Mouse (Mus musculus): Measurements from ENCODE around the gene Wasf3. TPM values are rescaled to one million over a fixed set of nuclear protein-coding genes. Genes with fewer than 3 reads are reported as not detected.

Wasf3 gene
- polyA plus RNA-seq, 1 experiment from 2014 or later = 2.7 TPM

DNA sequence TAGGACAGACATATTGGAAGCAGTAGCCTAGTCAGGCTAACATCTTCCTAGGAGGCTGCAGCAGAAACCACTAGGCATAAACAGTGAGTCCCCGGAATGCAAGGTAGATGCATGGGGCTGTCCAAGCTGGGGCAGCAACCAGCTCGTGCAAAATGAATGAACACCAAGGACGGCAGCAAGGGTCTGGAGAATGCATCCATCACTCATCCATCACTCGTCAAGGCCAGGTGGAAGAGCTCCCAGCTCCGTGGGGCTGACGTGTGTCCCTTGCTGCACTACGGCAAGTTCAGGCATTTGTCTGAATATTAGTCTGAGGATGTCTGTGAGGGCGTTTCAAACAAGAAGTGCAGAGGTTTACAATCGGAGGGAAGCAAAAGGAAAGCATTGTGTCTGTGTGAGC, 22.1 kb upstream of the Wasf3 start:
- H3K27me3 ChIP-seq (ENCODE audit: control insufficient read depth, insufficient read depth, low read length) = no peaks in the 10 kb centered on the region
- no peak overlapping the region for H3K9ac ChIP-seq (ENCODE audit: low read depth, low read length)
- H3K27ac ChIP-seq (ENCODE audit: low read depth, low read length) = no peak overlapping the region
- H3K36me3 ChIP-seq (ENCODE audit: control insufficient read depth, insufficient read depth, low read length) = no peaks in the 10 kb centered on the region
- H3K4me2 ChIP-seq (replicated peaks; ENCODE audit: low read depth, low read length) = no peak overlapping the region
- H3K9me3 ChIP-seq (ENCODE audit: control insufficient read depth, low read length) = no peaks in the 10 kb centered on the region
- no peak overlapping the region for H3K4me3 ChIP-seq (ENCODE audit: low read length)
- H3K4me1 ChIP-seq (ENCODE audit: control insufficient read depth, insufficient read depth, low read length) = no peaks in the 10 kb centered on the region
- ATAC-seq (ENCODE audit: low FRiP score, low TSS enrichment) = no peak
- WGBS = 83% methylated on average over 9 of the region's 9 CpGs

DNA sequence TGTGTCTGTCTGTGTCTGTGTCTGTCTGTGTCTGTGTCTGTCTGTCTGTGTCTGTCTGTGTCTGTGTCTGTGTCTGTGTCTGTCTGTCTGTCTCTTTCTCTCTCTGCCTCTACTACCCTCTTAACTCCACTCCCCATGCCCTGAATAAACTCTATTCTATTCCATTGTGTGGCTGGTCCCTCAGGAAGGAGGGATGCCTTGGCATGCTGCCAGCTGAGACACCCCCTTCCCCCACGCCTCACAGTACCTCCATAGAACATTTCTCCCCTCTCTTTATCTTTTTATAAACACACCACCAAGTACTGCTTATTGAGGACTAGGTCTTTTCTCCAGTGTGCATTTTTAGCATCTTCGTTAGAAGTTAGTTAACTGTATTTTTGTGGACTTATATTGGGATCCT, 16.4 kb upstream of the Wasf3 start:
- H3K27me3 ChIP-seq (ENCODE audit: control insufficient read depth, insufficient read depth, low read length) = no peaks in the 10 kb centered on the region
- H3K4me2 ChIP-seq (replicated peaks; ENCODE audit: low read depth, low read length) = no peak overlapping the region
- H3K9me3 ChIP-seq (ENCODE audit: control insufficient read depth, low read length) = no peaks in the 10 kb centered on the region
- no peaks in the 10 kb centered on the region for H3K4me1 ChIP-seq (ENCODE audit: control insufficient read depth, insufficient read depth, low read length)
- no peak overlapping the region for H3K27ac ChIP-seq (ENCODE audit: low read depth, low read length)
- ATAC-seq (ENCODE audit: low FRiP score, low TSS enrichment) = no peak
- no peak overlapping the region for H3K4me3 ChIP-seq (ENCODE audit: low read length)
- 79% methylated on average over 2 of the region's 2 CpGs for WGBS
- no peaks in the 10 kb centered on the region for H3K36me3 ChIP-seq (ENCODE audit: control insufficient read depth, insufficient read depth, low read length)
- no peak overlapping the region for H3K9ac ChIP-seq (ENCODE audit: low read depth, low read length)

- Histone ChIP-seq H3K4me3 (ENCODE audit: low read length) (no peak overlapping the region), H3K9ac (ENCODE audit: low read depth, low read length) (no peak overlapping the region), H3K4me1 (ENCODE audit: control insufficient read depth, insufficient read depth, low read length) (no peaks in the 10 kb centered on the region), H3K9me3 (ENCODE audit: control insufficient read depth, low read length) (no peaks in the 10 kb centered on the region), H3K36me3 (ENCODE audit: control insufficient read depth, insufficient read depth, low read length) (no peaks in the 10 kb centered on the region), H3K27me3 (ENCODE audit: control insufficient read depth, insufficient read depth, low read length) (no peaks in the 10 kb centered on the region), H3K4me2 (replicated peaks; ENCODE audit: low read depth, low read length) (no peak overlapping the region), H3K27ac (ENCODE audit: low read depth, low read length) (no peak overlapping the region)
- ATAC-seq (ENCODE audit: low FRiP score, low TSS enrichment) = no peak
- WGBS = 95% methylated on average over 13 of the region's 13 CpGs
These were observed 15.8 kb upstream of the Wasf3 start for GRCm38 (mm10) chr5:146368971-146369370.

DNA sequence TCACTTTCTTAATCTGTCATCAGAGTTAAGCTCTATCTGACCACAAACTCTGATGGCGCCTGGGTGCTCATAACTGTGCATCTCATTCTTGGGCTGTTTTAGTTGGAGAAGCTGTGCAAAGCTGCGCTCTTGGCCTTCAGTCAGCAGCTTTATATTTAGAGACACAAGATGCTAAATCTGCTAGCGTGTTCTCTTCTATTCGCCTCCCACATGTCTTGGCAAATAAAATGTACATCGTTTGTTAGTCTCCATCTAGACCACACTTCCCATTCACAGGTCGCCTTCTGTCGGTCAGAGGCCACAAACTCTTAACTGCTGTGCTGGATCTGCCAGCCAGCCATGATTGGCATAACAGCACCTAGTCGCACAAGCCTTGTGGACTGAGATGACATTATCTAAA, 14.0 kb upstream of the Wasf3 start:
- 82% methylated on average over 8 of the region's 8 CpGs for WGBS
- no peaks in the 10 kb centered on the region for H3K9me3 ChIP-seq (ENCODE audit: control insufficient read depth, low read length)
- H3K4me1 ChIP-seq (ENCODE audit: control insufficient read depth, insufficient read depth, low read length) = no peaks in the 10 kb centered on the region
- H3K9ac ChIP-seq (ENCODE audit: low read depth, low read length) = no peak overlapping the region
- no peak overlapping the region for H3K4me2 ChIP-seq (replicated peaks; ENCODE audit: low read depth, low read length)
- ATAC-seq (ENCODE audit: low FRiP score, low TSS enrichment) = no peak
- H3K27ac ChIP-seq (ENCODE audit: low read depth, low read length) = no peak overlapping the region
- H3K27me3 ChIP-seq (ENCODE audit: control insufficient read depth, insufficient read depth, low read length) = no peaks in the 10 kb centered on the region
- no peak overlapping the region for H3K4me3 ChIP-seq (ENCODE audit: low read length)
- no peaks in the 10 kb centered on the region for H3K36me3 ChIP-seq (ENCODE audit: control insufficient read depth, insufficient read depth, low read length)

GRCm38 (mm10) chr5:146373238-146373637, 11.5 kb upstream of the Wasf3 start:
- no peaks in the 10 kb centered on the region for H3K4me1 ChIP-seq (ENCODE audit: control insufficient read depth, insufficient read depth, low read length)
- no peaks in the 10 kb centered on the region for H3K9me3 ChIP-seq (ENCODE audit: control insufficient read depth, low read length)
- ATAC-seq (ENCODE audit: low FRiP score, low TSS enrichment) = no peak
- no peak overlapping the region for H3K4me2 ChIP-seq (replicated peaks; ENCODE audit: low read depth, low read length)
- H3K4me3 ChIP-seq (ENCODE audit: low read length) = no peak overlapping the region
- whole genome bisulfite sequencing = 85% methylated on average over 11 of the region's 11 CpGs
- no peaks in the 10 kb centered on the region for H3K36me3 ChIP-seq (ENCODE audit: control insufficient read depth, insufficient read depth, low read length)
- H3K27me3 ChIP-seq (ENCODE audit: control insufficient read depth, insufficient read depth, low read length) = no peaks in the 10 kb centered on the region
- H3K27ac ChIP-seq (ENCODE audit: low read depth, low read length) = no peak overlapping the region
- no peak overlapping the region for H3K9ac ChIP-seq (ENCODE audit: low read depth, low read length)

DNA sequence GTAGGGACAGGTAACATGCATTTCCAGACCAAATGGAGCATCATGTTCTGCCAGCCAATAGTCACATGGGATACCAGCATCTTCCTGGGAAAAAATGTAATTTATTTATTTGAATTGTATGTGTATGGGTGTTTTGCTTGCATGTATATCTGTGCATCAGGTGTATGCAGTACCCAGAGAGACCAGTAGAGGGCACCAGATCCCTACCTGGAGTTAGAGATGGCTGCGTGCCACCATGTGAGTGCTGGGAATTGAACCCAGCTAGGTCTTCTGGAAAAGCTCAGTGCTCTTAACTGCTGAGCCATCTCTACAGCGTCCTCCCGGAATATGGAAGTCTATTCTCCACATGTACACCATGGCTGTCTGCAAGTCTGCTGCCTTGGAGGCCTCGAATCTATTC, 8.2 kb upstream of the Wasf3 start:
- 85% methylated on average over 4 of the region's 4 CpGs for WGBS
- Histone ChIP-seq H3K4me3 (ENCODE audit: low read length) (no peak overlapping the region), H3K27ac (ENCODE audit: low read depth, low read length) (no peak overlapping the region), H3K4me1 (ENCODE audit: control insufficient read depth, insufficient read depth, low read length) (no peaks in the 10 kb centered on the region), H3K9ac (ENCODE audit: low read depth, low read length) (no peak overlapping the region), H3K4me2 (replicated peaks; ENCODE audit: low read depth, low read length) (no peak overlapping the region), H3K27me3 (ENCODE audit: control insufficient read depth, insufficient read depth, low read length) (no peaks in the 10 kb centered on the region), H3K9me3 (ENCODE audit: control insufficient read depth, low read length) (no peaks in the 10 kb centered on the region), H3K36me3 (ENCODE audit: control insufficient read depth, insufficient read depth, low read length) (no peaks in the 10 kb centered on the region)
- ATAC-seq (ENCODE audit: low FRiP score, low TSS enrichment) = no peak

DNA sequence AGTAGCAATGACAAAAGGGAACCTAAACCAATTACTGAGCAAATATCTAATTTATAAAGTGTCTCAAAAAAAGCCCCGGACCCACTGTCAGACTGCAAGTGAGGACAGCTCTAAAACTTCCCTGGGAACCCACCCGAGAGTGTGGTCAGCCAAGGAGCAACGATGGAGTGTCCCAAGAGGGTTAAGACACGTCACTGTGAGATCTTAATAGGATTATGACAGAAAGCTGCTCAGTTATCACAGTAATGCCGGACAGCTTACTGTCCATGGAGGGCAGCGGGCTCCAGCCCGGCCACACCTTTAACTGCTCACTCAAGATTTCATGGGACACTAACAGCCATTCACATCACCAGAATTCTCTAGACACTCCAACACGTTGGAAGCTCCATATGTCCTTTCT, 4.7 kb upstream of the Wasf3 start:
- no peak overlapping the region for H3K4me2 ChIP-seq (replicated peaks; ENCODE audit: low read depth, low read length)
- H3K9ac ChIP-seq (ENCODE audit: low read depth, low read length) = no peak overlapping the region
- H3K4me3 ChIP-seq (ENCODE audit: low read length) = no peak overlapping the region
- H3K36me3 ChIP-seq (ENCODE audit: control insufficient read depth, insufficient read depth, low read length) = no peaks in the 10 kb centered on the region
- no peaks in the 10 kb centered on the region for H3K9me3 ChIP-seq (ENCODE audit: control insufficient read depth, low read length)
- H3K27ac ChIP-seq (ENCODE audit: low read depth, low read length) = no peak overlapping the region
- no peaks in the 10 kb centered on the region for H3K4me1 ChIP-seq (ENCODE audit: control insufficient read depth, insufficient read depth, low read length)
- no peak for ATAC-seq (ENCODE audit: low FRiP score, low TSS enrichment)
- no peaks in the 10 kb centered on the region for H3K27me3 ChIP-seq (ENCODE audit: control insufficient read depth, insufficient read depth, low read length)
- WGBS = 83% methylated on average over 8 of the region's 8 CpGs

DNA sequence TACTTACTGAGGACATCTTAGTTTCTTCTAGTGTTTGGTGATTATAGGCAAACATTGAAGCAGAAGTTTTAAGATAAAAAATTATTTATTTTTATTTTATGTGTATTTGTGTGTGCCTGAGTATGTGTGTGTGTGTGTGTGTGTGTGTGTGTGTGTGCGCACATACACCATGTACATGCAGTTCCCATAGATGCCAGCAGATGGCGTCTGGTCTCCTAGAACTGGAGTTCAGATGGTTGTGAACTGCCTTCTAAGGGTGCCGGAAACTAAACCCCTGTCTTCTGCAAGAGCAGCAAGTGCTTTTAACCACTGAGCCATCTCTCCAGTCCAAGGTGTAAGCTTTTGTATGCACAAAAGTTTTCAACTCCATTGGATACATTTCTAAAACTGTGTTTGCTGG, 2.5 kb upstream of the Wasf3 start:
- Histone ChIP-seq H3K9ac (ENCODE audit: low read depth, low read length) (no peak overlapping the region), H3K27me3 (ENCODE audit: control insufficient read depth, insufficient read depth, low read length) (no peaks in the 10 kb centered on the region), H3K27ac (ENCODE audit: low read depth, low read length) (no peak overlapping the region), H3K4me3 (ENCODE audit: low read length) (no peak overlapping the region), H3K4me2 (replicated peaks; ENCODE audit: low read depth, low read length) (no peak overlapping the region), H3K4me1 (ENCODE audit: control insufficient read depth, insufficient read depth, low read length) (peaks cover 5% of the 10 kb centered on the region; the same call in 1 of the 2 replicates), H3K9me3 (ENCODE audit: control insufficient read depth, low read length) (no peaks in the 10 kb centered on the region), H3K36me3 (ENCODE audit: control insufficient read depth, insufficient read depth, low read length) (no peaks in the 10 kb centered on the region)
- ATAC-seq (ENCODE audit: low FRiP score, low TSS enrichment) = no peak
- 76% methylated on average over 3 of the region's 3 CpGs for whole genome bisulfite sequencing

- no peak overlapping the region for H3K27ac ChIP-seq (ENCODE audit: low read depth, low read length)
- H3K4me2 ChIP-seq (replicated peaks; ENCODE audit: low read depth, low read length) = no peak overlapping the region
- H3K9me3 ChIP-seq (ENCODE audit: control insufficient read depth, low read length) = no peaks in the 10 kb centered on the region
- peaks cover 5% of the 10 kb centered on the region; the same call in 1 of the 2 replicates for H3K4me1 ChIP-seq (ENCODE audit: control insufficient read depth, insufficient read depth, low read length)
- no peak overlapping the region for H3K4me3 ChIP-seq (ENCODE audit: low read length)
- H3K9ac ChIP-seq (ENCODE audit: low read depth, low read length) = no peak overlapping the region
- ATAC-seq (ENCODE audit: low FRiP score, low TSS enrichment) = no peak
- H3K27me3 ChIP-seq (ENCODE audit: control insufficient read depth, insufficient read depth, low read length) = no peaks in the 10 kb centered on the region
- H3K36me3 ChIP-seq (ENCODE audit: control insufficient read depth, insufficient read depth, low read length) = no peaks in the 10 kb centered on the region
- WGBS = 84% methylated on average over 6 of the region's 6 CpGs
These were observed 1.4 kb upstream of the Wasf3 start for GRCm38 (mm10) chr5:146383401-146383800.

- WGBS = 13% methylated on average over 13 of the region's 13 CpGs
- H3K4me1 ChIP-seq (ENCODE audit: control insufficient read depth, insufficient read depth, low read length) = peaks cover 5% of the 10 kb centered on the region; the same call in 1 of the 2 replicates
- no peaks in the 10 kb centered on the region for H3K9me3 ChIP-seq (ENCODE audit: control insufficient read depth, low read length)
- ATAC-seq (ENCODE audit: low FRiP score, low TSS enrichment) = no peak
- no peaks in the 10 kb centered on the region for H3K27me3 ChIP-seq (ENCODE audit: control insufficient read depth, insufficient read depth, low read length)
- no peaks in the 10 kb centered on the region for H3K36me3 ChIP-seq (ENCODE audit: control insufficient read depth, insufficient read depth, low read length)
- peak overlapping the region; percentile 57 for H3K4me2 ChIP-seq (replicated peaks; ENCODE audit: low read depth, low read length)
- no peak overlapping the region for H3K9ac ChIP-seq (ENCODE audit: low read depth, low read length)
- peak overlapping the region; percentile 69 for H3K4me3 ChIP-seq (ENCODE audit: low read length)
- H3K27ac ChIP-seq (ENCODE audit: low read depth, low read length) = no peak overlapping the region
These were observed 1.2 kb downstream of the Wasf3 start for GRCm38 (mm10) chr5:146385989-146386388.
